Mouse (Mus musculus) CH12.LX (cell line): ENCODE results near the gene Arhgef12. TPM values are rescaled to one million over a fixed set of nuclear protein-coding genes. Genes with fewer than 3 reads are reported as not detected.

Experiments used
- DNase-seq: peaks from one replicate; pipeline ENCODE4 v3.0.0-alpha.2; 2013; ENCODE audit errors: extremely low read depth
- H3K27ac ChIP-seq: 2 replicates; pipeline ENCODE4 v1.5.1; 2012; ENCODE audit warnings: low read depth, mild to moderate bottlenecking, control low read depth, moderate library complexity; ENCODE audit not compliant: insufficient read depth
- H3K27me3 ChIP-seq: replicated peaks from 2 replicates; pipeline ENCODE3; 2012; ENCODE audit warnings: inconsistent platforms
- H3K36me3 ChIP-seq, 2 experiments: replicated peaks in 1 of 2; 2 replicates each; pipeline versions ENCODE3 to v1.6.1; 2012; ENCODE audit warnings: inconsistent platforms in 1 of 2, low read length in 1 of 2, mild to moderate bottlenecking in 1 of 2, mixed read lengths in 1 of 2, moderate library complexity in 1 of 2; ENCODE audit not compliant: control insufficient read depth in 1 of 2, insufficient read depth in 1 of 2
- H3K4me1 ChIP-seq, 2 experiments: 2 replicates each; pipeline ENCODE4 v1.6.1; 2012; ENCODE audit warnings: inconsistent platforms in 1 of 2, moderate library complexity in 1 of 2; ENCODE audit not compliant: insufficient read depth in 2 of 2, control insufficient read depth in 1 of 2
- H3K4me2 ChIP-seq: 2 replicates; pipeline ENCODE4 v1.6.1; 2012; ENCODE audit warnings: low read depth, mild to moderate bottlenecking, control low read depth; ENCODE audit not compliant: poor library complexity, insufficient read depth, severe bottlenecking
- H3K4me3 ChIP-seq, 3 experiments: fragments of 150-350 bp in 1 of 3; sonication (generic) in 1 of 3; replicated peaks in 1 of 3; 2 replicates each; pipeline versions ENCODE3 to v1.5.1; 2011 to 2012; ENCODE audit warnings: low read depth in 2 of 3, low read length in 2 of 3, mild to moderate bottlenecking in 2 of 3, moderate library complexity in 2 of 3, control low read depth in 1 of 3, improper control_type of control experiment in 1 of 3, inconsistent platforms in 1 of 3, mixed read lengths in 1 of 3; ENCODE audit not compliant: poor library complexity in 1 of 3
- H3K79me2 ChIP-seq: replicated peaks from 2 replicates; pipeline ENCODE4 v1.6.1; 2012; ENCODE audit warnings: mild to moderate bottlenecking, moderate library complexity; ENCODE audit not compliant: control insufficient read depth, poor library complexity, insufficient read depth, severe bottlenecking; ENCODE audit errors: extremely low read depth
- H3K9ac ChIP-seq: 2 replicates; pipeline ENCODE4 v1.6.1; 2012; ENCODE audit warnings: low read depth, mild to moderate bottlenecking, control low read depth, moderate library complexity; ENCODE audit not compliant: insufficient read depth
- H3K9me3 ChIP-seq: replicated peaks from 2 replicates; pipeline ENCODE3; 2012; ENCODE audit warnings: low read length, inconsistent platforms, mixed read lengths
- BHLHE40 ChIP-seq: IDR thresholded peaks from 2 replicates; pipeline ENCODE4 v1.6.1; 2011; ENCODE audit warnings: mild to moderate bottlenecking, low read depth, low read length, improper control_type of control experiment
- CHD1 ChIP-seq: IDR thresholded peaks from 2 replicates; pipeline ENCODE4 v1.6.1; 2012; ENCODE audit warnings: low read depth, low read length, improper control_type of control experiment, inconsistent platforms
- CHD2 ChIP-seq: IDR thresholded peaks from 2 replicates; pipeline ENCODE4 v1.6.1; 2011; ENCODE audit warnings: low read length, improper control_type of control experiment
- GABPA ChIP-seq: IDR thresholded peaks from 2 replicates; pipeline ENCODE4 v1.6.1; 2012; ENCODE audit warnings: low read depth, low read length, improper control_type of control experiment, inconsistent platforms; ENCODE audit not compliant: insufficient replicate concordance
- IRF4 ChIP-seq: IDR thresholded peaks from 2 replicates; pipeline ENCODE4 v1.6.1; 2014; ENCODE audit warnings: low read depth, mild to moderate bottlenecking, inconsistent platforms, low read length, improper control_type of control experiment
- JUND ChIP-seq: conservative IDR thresholded peaks from 2 replicates; pipeline ENCODE4 v1.6.1; 2011; ENCODE audit warnings: low read depth, low read length, improper control_type of control experiment
- KAT2A ChIP-seq: IDR thresholded peaks from 2 replicates; pipeline ENCODE4 v1.6.1; 2012; ENCODE audit warnings: low read length, improper control_type of control experiment, inconsistent platforms; ENCODE audit not compliant: insufficient replicate concordance
- MAX ChIP-seq: IDR thresholded peaks from 2 replicates; pipeline ENCODE4 v1.6.1; 2011; ENCODE audit warnings: low read length, improper control_type of control experiment
- MXI1 ChIP-seq: IDR thresholded peaks from 2 replicates; pipeline ENCODE4 v1.6.1; 2011; ENCODE audit warnings: mild to moderate bottlenecking, low read depth, low read length, improper control_type of control experiment
- MYC ChIP-seq: IDR thresholded peaks from 2 replicates; pipeline ENCODE4 v1.6.1; 2011; ENCODE audit warnings: low read depth, mild to moderate bottlenecking, improper control_type of control experiment, low read length
- POLR2AphosphoS2 ChIP-seq: IDR thresholded peaks from 2 replicates; pipeline ENCODE4 v1.6.1; 2011; ENCODE audit warnings: low read depth, low read length, improper control_type of control experiment
- RAD21 ChIP-seq: IDR thresholded peaks from 2 replicates; pipeline ENCODE4 v1.6.1; 2011; ENCODE audit warnings: low read depth, mild to moderate bottlenecking, low read length, improper control_type of control experiment, moderate library complexity
- RCOR1 ChIP-seq: conservative IDR thresholded peaks from 2 replicates; pipeline ENCODE4 v1.6.1; 2012; ENCODE audit warnings: low read depth, mild to moderate bottlenecking, inconsistent platforms, low read length, improper control_type of control experiment
- SIN3A ChIP-seq: IDR thresholded peaks from 2 replicates; pipeline ENCODE4 v1.6.1; 2012; ENCODE audit warnings: low read length, improper control_type of control experiment, inconsistent platforms
- SMC3 ChIP-seq: IDR thresholded peaks from 2 replicates; pipeline ENCODE4 v1.6.1; 2011; ENCODE audit warnings: low read depth, low read length, improper control_type of control experiment
- TBP ChIP-seq: conservative IDR thresholded peaks from 2 replicates; pipeline ENCODE4 v1.6.1; 2011; ENCODE audit warnings: low read depth, low read length, improper control_type of control experiment
- USF1 ChIP-seq: IDR thresholded peaks from 2 replicates; pipeline ENCODE4 v1.6.1; 2014; ENCODE audit warnings: low read depth, mild to moderate bottlenecking, inconsistent platforms, low read length, improper control_type of control experiment
- USF2 ChIP-seq: conservative IDR thresholded peaks from 2 replicates; pipeline ENCODE4 v1.6.1; 2011; ENCODE audit warnings: low read depth, low read length, improper control_type of control experiment
- ZC3H11A ChIP-seq: IDR thresholded peaks from 2 replicates; pipeline ENCODE4 v1.6.1; 2012; ENCODE audit warnings: low read depth, mild to moderate bottlenecking, inconsistent platforms, low read length, improper control_type of control experiment
- ZKSCAN1 ChIP-seq: IDR thresholded peaks from 2 replicates; pipeline ENCODE4 v1.6.1; 2012; ENCODE audit warnings: low read depth, inconsistent platforms, low read length, improper control_type of control experiment, borderline replicate concordance
- ZNF384 ChIP-seq: IDR thresholded peaks from 2 replicates; pipeline ENCODE4 v1.6.1; 2012; ENCODE audit warnings: low read depth, low read length, improper control_type of control experiment, inconsistent platforms
- dilution Hi-C: fragments of 300-500 bp; cut with MboI; formaldehyde crosslinking; loops from 2 replicates; pipeline ENCODE4 v1.14.3; 2020; ENCODE audit warnings: low sequenced_read_pairs; ENCODE audit not compliant: extremely low pct_unique_long_range_greater_than_20kb, extremely low pct_ligation_motif_present
- in situ Hi-C: fragments of 300-500 bp; cut with MboI; formaldehyde crosslinking; loops from 3 replicates; pipeline ENCODE4 v1.14.3; 2019; ENCODE audit warnings: low sequenced_read_pairs, low pct_ligation_motif_present, low pct_unique_long_range_greater_than_20kb, mixed read lengths
- polyA plus RNA-seq: library from polyadenylated mRNA; unstranded; fragments of >175 nt; gene quantifications from 2 replicates; pipeline ENCODE4 v1.2.1, GENCODE M21; 2012; ENCODE audit warnings: low read depth; ENCODE audit not compliant: insufficient read length
- total RNA-seq, 2 experiments: library from RNA; depleted of rRNA; stranded (reverse); fragments of 300-350 nt in 1 of 2; fragments of >200 nt in 1 of 2; gene quantifications; 2 replicates each; pipeline ENCODE4 v1.2.3; 2012 to 2014

Arhgef12 gene
- total and polyA plus RNA-seq, 3 experiments: 4.9 to 9.4 (median 8.7) TPM

- dilution Hi-C loops: no loop called here
- peaks cover 4% of the 10 kb centered on the region for H3K79me2 ChIP-seq
These were observed 39.1 kb downstream of the Arhgef12 start for GRCm38 (mm10) chr9:43067896-43068295.

DNA sequence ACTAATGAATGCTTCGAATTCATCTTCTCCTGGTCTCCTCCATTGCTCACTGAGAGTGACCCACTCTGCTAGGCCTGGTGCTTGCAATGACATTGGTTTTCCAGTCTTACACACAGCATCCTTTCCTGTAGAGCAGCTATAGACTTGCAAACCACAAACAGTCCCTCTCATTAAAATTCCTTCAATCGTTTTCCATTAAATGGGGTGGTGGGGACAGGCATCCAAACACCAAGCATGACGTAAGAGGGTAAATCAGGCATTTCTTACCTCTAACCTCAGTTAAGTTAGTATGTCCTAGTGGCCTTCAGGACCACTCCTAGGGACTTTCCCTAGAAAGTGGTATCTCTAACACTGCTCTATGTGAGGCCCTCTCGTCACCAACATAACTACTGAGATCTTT lies 41.8 kb downstream of the Arhgef12 start:
- Histone ChIP-seq H3K4me1 (peaks cover 3 to 11% of the 10 kb centered on the region in 2 experiments; a peak in 2 of 4 replicates), H3K27ac (no peak overlapping the region), H3K9ac (no peak overlapping the region), H3K79me2 (peaks cover 2% of the 10 kb centered on the region), H3K27me3 (no peaks in the 10 kb centered on the region), H3K4me2 (no peak overlapping the region), H3K36me3 (no peaks in the 10 kb centered on the region), H3K4me3 (no peak overlapping the region), H3K9me3 (no peaks in the 10 kb centered on the region)
- DNase-seq: no peak
- TF ChIP-seq ZNF384: no peak
- TF ChIP-seq CHD2: no peak
- TF ChIP-seq MAX: no peak
- no peak for TF ChIP-seq RAD21
- TF ChIP-seq KAT2A: no peak
- no peak for TF ChIP-seq MXI1
- no peak for TF ChIP-seq SMC3
- TF ChIP-seq CHD1: no peak
- no peak for TF ChIP-seq MYC
- no peak for TF ChIP-seq GABPA
- TF ChIP-seq USF1: no peak
- no peak for TF ChIP-seq ZC3H11A
- TF ChIP-seq JUND: no peak
- TF ChIP-seq USF2: no peak
- TF ChIP-seq TBP: no peak
- in situ Hi-C loops: no loop called here
- dilution Hi-C loops: no loop called here

More at GRCm38 (mm10) chr9:43067896-43068295, 39.1 kb downstream of the Arhgef12 start:
- H3K27ac ChIP-seq: no peak overlapping the region
- H3K9me3 ChIP-seq: no peaks in the 10 kb centered on the region
- H3K4me1 ChIP-seq: peaks cover 9 to 36% of the 10 kb centered on the region in 2 experiments; a peak in 3 of 4 replicates
- no peaks in the 10 kb centered on the region for H3K27me3 ChIP-seq
- H3K4me3 ChIP-seq: no peak overlapping the region
- no peak overlapping the region for H3K9ac ChIP-seq
- TF ChIP-seq KAT2A (no peak), SIN3A (no peak), ZKSCAN1 (no peak), RAD21 (no peak), POLR2AphosphoS2 (no peak), USF2 (no peak), IRF4 (no peak), BHLHE40 (no peak), ZNF384 (no peak), RCOR1 (no peak)
- in situ Hi-C loops: no loop called here
- H3K4me2 ChIP-seq: no peak overlapping the region
- H3K36me3 ChIP-seq: no peaks in the 10 kb centered on the region
- DNase-seq: no peak
